Comparison of ENCODE assay signal across 26 mouse cellular contexts in genomic region chr9:45321946-45322430, GRCm38 (mm10). TPM values are rescaled to one million over a fixed set of nuclear protein-coding genes. Genes with fewer than 3 reads are reported as not detected.
DNase-seq lines count a peak whose midpoint lies in the region; ATAC-seq and TF ChIP-seq lines count a peak whose summit lies in the region.
"Had no signal": no experiment of that assay in that cellular context is flagged by ENCODE, and none has a peak within 500 bp of the region (broad histone marks: within the 10 kb centered on the region; RNA-seq: fewer than 3 reads in every experiment).

No protein-coding gene starts in this region.

- DNase-seq in heart, adult 11 months = peak; percentile 90
- DNase-seq in heart, adult 18-20 months = no peak
- no peak for DNase-seq in hindbrain, postnatal 0 days (ENCODE audit: low spot score)
- peak; percentile 49 for DNase-seq in lung, postnatal 25 days (ENCODE audit: low spot score)
- DNase-seq in lung, postnatal 4 days = no peak
- no peak for DNase-seq in stomach, postnatal 0 days (ENCODE audit: low spot score)
- DNase-seq: adrenal gland, adult 8-10 months; adrenal gland, postnatal 25 days; cerebellum, adult 11-12 months; cerebellum, adult 8-10 months; cerebellum, postnatal 36 days; embryo, embryonic 11 days; gastrocnemius, postnatal 25 days; heart, postnatal 14 days had no signal

- WGBS in hindbrain, postnatal 0 days = 80% methylated on average over 4 of the region's 4 CpGs
- WGBS in hindbrain, embryonic 16.5 days = 79% methylated on average over 4 of the region's 4 CpGs
- 67% methylated on average over 4 of the region's 4 CpGs for WGBS in stomach, postnatal 0 days

- no peaks in the 10 kb centered on the region for H3K36me3 ChIP-seq in hindbrain, postnatal 0 days (ENCODE audit: insufficient read depth, low read length)
- no peaks in the 10 kb centered on the region for H3K36me3 ChIP-seq in hindbrain, embryonic 16.5 days (ENCODE audit: control insufficient read depth, insufficient read depth, low read length)
- H3K36me3 ChIP-seq in stomach, postnatal 0 days (ENCODE audit: control insufficient read depth, insufficient read depth, low read length) = no peaks in the 10 kb centered on the region
- H3K36me3 ChIP-seq: embryonic facial prominence, embryonic 10.5 days; embryonic facial prominence, embryonic 13.5 days; forebrain, embryonic 12.5 days; forebrain, embryonic 15.5 days; heart, embryonic 12.5 days; heart, embryonic 15.5 days; hindbrain, embryonic 10.5 days; hindbrain, embryonic 13.5 days had no signal

- no peak for TF ChIP-seq CTCF in hindbrain, postnatal 0 days (IDR thresholded peaks at IDR 0.05; ENCODE audit: low read depth)
- TF ChIP-seq CTCF in stomach, postnatal 0 days (IDR thresholded peaks at IDR 0.05; ENCODE audit: low read depth) = no peak

- H3K27ac ChIP-seq in hindbrain, postnatal 0 days = no peak overlapping the region
- H3K27ac ChIP-seq in hindbrain, embryonic 16.5 days (ENCODE audit: low read depth, low read length) = no peak overlapping the region
- H3K27ac ChIP-seq in stomach, postnatal 0 days (replicated peaks) = peak overlapping the region; percentile 58
- H3K27ac ChIP-seq: embryonic facial prominence, embryonic 10.5 days; embryonic facial prominence, embryonic 13.5 days; forebrain, embryonic 12.5 days; forebrain, embryonic 15.5 days; heart, embryonic 15.5 days; hindbrain, embryonic 10.5 days; hindbrain, embryonic 13.5 days had no signal

- TF ChIP-seq EP300 in stomach, postnatal 0 days (optimal IDR thresholded peaks at IDR 0.05) = no peak

- no peaks in the 10 kb centered on the region for H3K4me1 ChIP-seq in hindbrain, postnatal 0 days (ENCODE audit: insufficient read depth, low read length)
- H3K4me1 ChIP-seq in hindbrain, embryonic 16.5 days (ENCODE audit: control insufficient read depth, insufficient read depth, low read depth, low read length) = no peaks in the 10 kb centered on the region
- peaks cover 5% of the 10 kb centered on the region; the same call in 1 of the 2 replicates for H3K4me1 ChIP-seq in stomach, postnatal 0 days (replicated peaks; ENCODE audit: control insufficient read depth, insufficient read depth)
- H3K4me1 ChIP-seq: embryonic facial prominence, embryonic 10.5 days; embryonic facial prominence, embryonic 13.5 days; forebrain, embryonic 12.5 days; forebrain, embryonic 15.5 days; hindbrain, embryonic 10.5 days; hindbrain, embryonic 13.5 days had no signal

- H3K27me3 ChIP-seq in hindbrain, postnatal 0 days (ENCODE audit: insufficient read depth, low read length) = no peaks in the 10 kb centered on the region
- no peaks in the 10 kb centered on the region for H3K27me3 ChIP-seq in hindbrain, embryonic 16.5 days (replicated peaks; ENCODE audit: control insufficient read depth, insufficient read depth, low read length)
- no peaks in the 10 kb centered on the region for H3K27me3 ChIP-seq in stomach, postnatal 0 days (ENCODE audit: control insufficient read depth, insufficient read depth, low read length)
- H3K27me3 ChIP-seq: forebrain, embryonic 12.5 days; forebrain, embryonic 15.5 days had no signal

- H3K4me3 ChIP-seq in hindbrain, postnatal 0 days (ENCODE audit: low read length) = no peak overlapping the region
- H3K4me3 ChIP-seq in hindbrain, embryonic 16.5 days (ENCODE audit: low read length) = no peak overlapping the region
- no peak overlapping the region for H3K4me3 ChIP-seq in stomach, postnatal 0 days (ENCODE audit: low read depth, low read length)
- H3K4me3 ChIP-seq: embryonic facial prominence, embryonic 10.5 days; embryonic facial prominence, embryonic 13.5 days; erythroblast, embryonic 14.5 days; forebrain, embryonic 12.5 days; forebrain, embryonic 15.5 days; heart, embryonic 12.5 days; heart, embryonic 15.5 days; hindbrain, embryonic 10.5 days; hindbrain, embryonic 13.5 days had no signal

- ATAC-seq in hindbrain, postnatal 0 days = peak; percentile 4; the same call in 1 of the 2 replicates
- ATAC-seq in hindbrain, embryonic 16.5 days = no peak
- no peak for ATAC-seq in stomach, postnatal 0 days (ENCODE audit: low FRiP score, low TSS enrichment)
- ATAC-seq: activated CD4-positive, CD25-positive, alpha-beta regulatory T cell, adult 4 months; forebrain, embryonic 15.5 days had no signal

- no peak overlapping the region for H3K4me2 ChIP-seq in hindbrain, postnatal 0 days (ENCODE audit: low read depth, low read length)
- H3K4me2 ChIP-seq in hindbrain, embryonic 16.5 days (ENCODE audit: low read length) = no peak overlapping the region
- H3K4me2 ChIP-seq in stomach, postnatal 0 days (replicated peaks; ENCODE audit: low read depth) = no peak overlapping the region
- H3K4me2 ChIP-seq: embryonic facial prominence, embryonic 13.5 days; forebrain, embryonic 12.5 days; forebrain, embryonic 15.5 days; heart, embryonic 12.5 days; heart, embryonic 15.5 days; hindbrain, embryonic 13.5 days had no signal

- no peaks in the 10 kb centered on the region for H3K9me3 ChIP-seq in hindbrain, postnatal 0 days (ENCODE audit: low read length)
- no peaks in the 10 kb centered on the region for H3K9me3 ChIP-seq in hindbrain, embryonic 16.5 days (ENCODE audit: control insufficient read depth, low read length)
- no peaks in the 10 kb centered on the region for H3K9me3 ChIP-seq in stomach, postnatal 0 days (ENCODE audit: control insufficient read depth, low read length)
- H3K9me3 ChIP-seq: embryonic facial prominence, embryonic 10.5 days; embryonic facial prominence, embryonic 13.5 days; forebrain, embryonic 12.5 days; forebrain, embryonic 15.5 days; heart, embryonic 12.5 days; heart, embryonic 15.5 days; hindbrain, embryonic 10.5 days; hindbrain, embryonic 13.5 days had no signal

- H3K9ac ChIP-seq in hindbrain, postnatal 0 days (replicated peaks; ENCODE audit: low read length) = no peak overlapping the region
- H3K9ac ChIP-seq in hindbrain, embryonic 16.5 days (ENCODE audit: low read depth, low read length) = no peak overlapping the region
- H3K9ac ChIP-seq in stomach, postnatal 0 days (ENCODE audit: low read length) = no peak overlapping the region
- H3K9ac ChIP-seq: embryonic facial prominence, embryonic 13.5 days; forebrain, embryonic 12.5 days; forebrain, embryonic 15.5 days; heart, embryonic 12.5 days; heart, embryonic 15.5 days; hindbrain, embryonic 13.5 days had no signal

RNA-seq across cellular contexts. Expression of gene Tmprss13, which starts 3.1 kb away (rescaled TPM):
- 1 to 10 TPM; 6.2 to 7.9 TPM for total RNA-seq in heart, adult 18-20 months (2021)
- 0.04 TPM in 1 of 2 replicates, not detected in the other for total RNA-seq in hindbrain, postnatal 0 days (2014; rRNA removed)
- polyA plus RNA-seq in hindbrain, postnatal 0 days (2015; fragmentation: Nextera tagmentation; extraction: Ambion mirVana) = not detected in 2 replicates
- 0.06 TPM in 1 of 2 replicates, not detected in the other for polyA plus RNA-seq in hindbrain, embryonic 16.5 days (2015; fragmentation: Nextera tagmentation; extraction: Ambion mirVana)
- 33.1 and 33.6 TPM in 2 replicates for polyA plus RNA-seq in stomach, postnatal 0 days (2015; fragmentation: Nextera tagmentation; extraction: Ambion mirVana)
- polyA plus RNA-seq: cortical plate, adult 2 months; erythroblast, embryonic 14.5 days; forebrain, embryonic 15.5 days; heart, embryonic 12.5 days; hindbrain, embryonic 13.5 days had no signal

RNA-seq across cellular contexts. Expression of gene Fxyd6, which starts 48.0 kb away (rescaled TPM):
- 10 to 100 TPM; 15.0 TPM for total RNA-seq in heart, adult 18-20 months (2021)
- 461 and 490 TPM in 2 replicates for total RNA-seq in hindbrain, postnatal 0 days (2014; rRNA removed)
- 752 and 767 TPM in 2 replicates for polyA plus RNA-seq in hindbrain, postnatal 0 days (2015; fragmentation: Nextera tagmentation; extraction: Ambion mirVana)
- polyA plus RNA-seq in hindbrain, embryonic 16.5 days (2015; fragmentation: Nextera tagmentation; extraction: Ambion mirVana) = 679 and 766 TPM in 2 replicates
- 50.3 and 66.9 TPM in 2 replicates for polyA plus RNA-seq in stomach, postnatal 0 days (2015; fragmentation: Nextera tagmentation; extraction: Ambion mirVana)
- polyA plus RNA-seq: erythroblast, embryonic 14.5 days had no signal

RNA-seq across cellular contexts. Expression of gene Il10ra, which starts 53.0 kb away (rescaled TPM):
- total RNA-seq in heart, adult 18-20 months (2021) = 1 to 10 TPM; 1.9 to 2.5 TPM
- total RNA-seq in hindbrain, postnatal 0 days (2014; rRNA removed) = 1.4 and 1.5 TPM in 2 replicates
- polyA plus RNA-seq in hindbrain, postnatal 0 days (2015; fragmentation: Nextera tagmentation; extraction: Ambion mirVana) = 0.70 and 0.83 TPM in 2 replicates
- polyA plus RNA-seq in hindbrain, embryonic 16.5 days (2015; fragmentation: Nextera tagmentation; extraction: Ambion mirVana) = 0.70 and 0.94 TPM in 2 replicates
- 1.0 and 1.1 TPM in 2 replicates for polyA plus RNA-seq in stomach, postnatal 0 days (2015; fragmentation: Nextera tagmentation; extraction: Ambion mirVana)

Comparison
In these comparisons a context has a peak if more than half of its experiments do, and no peak if none do; other contexts are left out.
1. DNase-seq: peak in heart, adult 11 months (single experiment) and lung, postnatal 25 days (single experiment); none in heart, adult 18-20 months (0 of 2), hindbrain, postnatal 0 days (single experiment), lung, postnatal 4 days (0 of 2) and stomach, postnatal 0 days (single experiment).
2. RNA of gene Tmprss13, which starts 3.1 kb away (polyA plus RNA-seq): 33.1 to 33.6 TPM in stomach, postnatal 0 days; 0.06 TPM in hindbrain, embryonic 16.5 days and not detected in hindbrain, postnatal 0 days; every median in the first group is over 10 times any median in the second.
3. RNA of gene Fxyd6, which starts 48.0 kb away (polyA plus RNA-seq): 752 to 767 TPM in hindbrain, postnatal 0 days and 679 to 766 TPM in hindbrain, embryonic 16.5 days; 50.3 to 66.9 TPM in stomach, postnatal 0 days; every median in the first group is over 10 times any median in the second.